Mouse (Mus musculus) embryonic fibroblast, embryonic 13.5 days (primary cell): ENCODE results near the gene Abcc10.

ENCODE experiments used
- CTCF ChIP-seq: IDR thresholded peaks from 2 replicates; pipeline ENCODE4 v1.5.1; 2011; ENCODE audit warnings: mild to moderate bottlenecking, control low read depth, low read length, moderate library complexity, borderline replicate concordance; ENCODE audit not compliant: insufficient read depth
- POLR2A ChIP-seq: IDR thresholded peaks from 2 replicates; pipeline ENCODE4 v1.6.1; 2011; ENCODE audit warnings: low read depth, mild to moderate bottlenecking, control low read depth, low read length, moderate library complexity

- TF ChIP-seq CTCF, result no peak
- no peak for TF ChIP-seq POLR2A
Measured at GRCm38 (mm10) chr17:46278011-46278765, 50.0 kb downstream of the Abcc10 start.
